Mouse (Mus musculus) liver, embryonic 14.5 days (tissue): ENCODE measurements at regions not wholly inside any gene's neighbourhood (a gene's known extent, or its start where the extent isn't known, plus 50 kb on each side); places are given as distances from the start of the nearest gene placed in this dataset.

Experiments used
- ATAC-seq: fragments of 200-750 bp; cut with Nextera tagmentation; 2 replicates; pipeline ENCODE4 v1.8.0; 2017; ENCODE audit warnings: moderate number of reproducible peaks, mild to moderate bottlenecking, moderate library complexity; ENCODE audit not compliant: insufficient read depth
- DNase-seq, 3 experiments: peaks; one replicate each; pipeline ENCODE4 v3.0.0-alpha.2; 2012 to 2013; ENCODE audit warnings: low read depth in 3 of 3, low spot score in 3 of 3
- H3K27ac ChIP-seq: fragments of 300-500 bp; sonication (generic); 2 replicates; pipeline ENCODE4 v1.5.1; 2014; ENCODE audit warnings: moderate library complexity, mild to moderate bottlenecking, control low read depth, inconsistent platforms
- H3K27me3 ChIP-seq: fragments of 300-500 bp; sonication (generic); 2 replicates; pipeline ENCODE4 v1.6.1; 2014; ENCODE audit warnings: mild to moderate bottlenecking, low read length, moderate library complexity; ENCODE audit not compliant: control insufficient read depth, insufficient read depth
- H3K36me3 ChIP-seq: fragments of 300-500 bp; sonication (generic); replicated peaks from 2 replicates; pipeline ENCODE4 v1.6.1; 2014; ENCODE audit warnings: low read depth; ENCODE audit not compliant: control insufficient read depth, insufficient read depth
- H3K4me1 ChIP-seq, 2 experiments: fragments of 200-500 bp in 1 of 2; fragments of 300-500 bp in 1 of 2; sonication (generic) in 1 of 2; replicated peaks; 2 replicates each; pipeline ENCODE4 v1.6.1; 2012 to 2014; ENCODE audit warnings: antibody characterized with exemption in 1 of 2, inconsistent platforms in 1 of 2, low read length in 1 of 2; ENCODE audit not compliant: control insufficient read depth in 2 of 2, insufficient read depth in 2 of 2
- H3K4me2 ChIP-seq: fragments of 300-500 bp; sonication (generic); 2 replicates; pipeline ENCODE4 v1.6.1; 2014; ENCODE audit warnings: low read depth, mild to moderate bottlenecking, control low read depth, moderate library complexity
- H3K4me3 ChIP-seq, 2 experiments: fragments of 200-500 bp in 1 of 2; fragments of 300-500 bp in 1 of 2; sonication (generic) in 1 of 2; 2 replicates each; pipeline ENCODE4 v1.5.1; 2012 to 2014; ENCODE audit warnings: low read depth in 2 of 2, low read length in 2 of 2, mild to moderate bottlenecking in 2 of 2, control low read depth in 1 of 2, inconsistent platforms in 1 of 2, moderate library complexity in 1 of 2; ENCODE audit not compliant: insufficient read depth in 1 of 2
- H3K9ac ChIP-seq: fragments of 300-500 bp; sonication (generic); replicated peaks from 2 replicates; pipeline ENCODE4 v1.6.1; 2014; ENCODE audit warnings: mild to moderate bottlenecking, control low read depth, moderate library complexity
- H3K9me3 ChIP-seq: fragments of 300-500 bp; sonication (generic); 2 replicates; pipeline ENCODE4 v1.6.1; 2016; ENCODE audit warnings: low read length, mixed read lengths; ENCODE audit not compliant: control insufficient read depth
- CTCF ChIP-seq: IDR thresholded peaks from 2 replicates; pipeline ENCODE4 v1.5.1; 2016; ENCODE audit warnings: antibody characterized with exemption, low read depth, control low read depth
- EP300 ChIP-seq: IDR thresholded peaks from 2 replicates; pipeline ENCODE4 v1.6.1; 2016; ENCODE audit warnings: antibody characterized with exemption, low read depth
- WGBS: fragments of 180-500 bp; shearing (Covaris S2); extraction: QIAGEN DNeasy Blood & Tissue Kit; methylation state at CpG from one replicate; pipeline ENCODE4 v1.1.7; 2014; ENCODE audit not compliant: insufficient replicate concordance; 5-methylcytosine and 5-hydroxymethylcytosine counted together

DNA sequence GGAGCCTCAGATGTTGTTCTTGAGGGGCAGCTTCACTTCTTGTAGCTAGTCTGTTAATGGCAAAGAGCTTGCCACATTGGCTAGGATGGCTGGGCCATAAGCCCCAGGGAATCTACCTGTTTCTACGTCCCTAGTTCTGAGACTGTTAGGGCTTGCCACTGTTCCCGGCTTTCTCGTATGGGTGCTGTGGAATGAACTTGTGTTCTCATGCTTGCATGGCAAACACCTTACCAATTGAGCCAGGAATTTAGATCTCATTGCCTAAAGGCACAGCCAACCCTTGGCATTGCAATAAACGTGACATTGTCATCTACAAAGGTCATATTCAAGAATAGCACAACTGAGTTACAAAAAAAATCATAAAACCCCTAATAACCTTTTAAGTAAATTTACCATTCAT, 489.8 kb downstream of the Ccdc171 start:
- no peak for TF ChIP-seq CTCF

GRCm38 (mm10) chr4:84015552-84016169, 490.3 kb downstream of the Ccdc171 start:
- no peak overlapping the region for H3K27ac ChIP-seq

More for the DNA sequence above, 489.8 kb downstream of the Ccdc171 start:
- no peak for ATAC-seq
- WGBS = 63% methylated on average over 4 of the region's 4 CpGs
- no peak overlapping the region for H3K9ac ChIP-seq
- no peak overlapping the region for H3K4me2 ChIP-seq
- H3K36me3 ChIP-seq = no peaks in the 10 kb centered on the region
- H3K9me3 ChIP-seq = no peaks in the 10 kb centered on the region
- no peak overlapping the region for H3K27ac ChIP-seq
- no peaks in the 10 kb centered on the region for H3K27me3 ChIP-seq
- H3K4me1 ChIP-seq = no peaks in the 10 kb centered on the region
- H3K4me3 ChIP-seq = no peak overlapping the region
- no peak for DNase-seq

DNA sequence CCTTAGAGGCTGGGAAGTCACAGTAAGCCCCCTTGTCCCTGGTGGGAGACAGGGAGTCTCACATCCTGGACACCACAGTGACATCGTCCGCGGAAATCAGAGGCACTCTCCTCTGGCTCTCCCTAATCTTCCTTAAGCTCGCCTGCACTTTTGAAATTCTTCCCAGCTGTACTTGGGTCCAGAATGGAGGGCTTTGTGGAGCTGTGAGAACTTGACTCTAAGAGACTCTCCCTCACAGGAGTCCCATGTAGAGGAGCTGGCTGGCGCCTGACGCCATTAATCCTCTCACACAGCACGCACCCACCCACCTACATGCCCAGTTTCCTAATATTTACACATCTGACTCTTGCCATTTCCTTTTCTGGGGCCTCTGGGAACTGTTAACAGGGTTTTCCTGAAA, 492.8 kb downstream of the Ccdc171 start:
- H3K4me2 ChIP-seq = no peak overlapping the region
- H3K9ac ChIP-seq = no peak overlapping the region
- ATAC-seq = no peak
- TF ChIP-seq EP300 (no peak), CTCF (no peak)
- no peaks in the 10 kb centered on the region for H3K4me1 ChIP-seq
- no peaks in the 10 kb centered on the region for H3K27me3 ChIP-seq
- no peak overlapping the region for H3K4me3 ChIP-seq
- H3K9me3 ChIP-seq = no peaks in the 10 kb centered on the region
- H3K27ac ChIP-seq = no peak overlapping the region
- WGBS = 60% methylated on average over 7 of the region's 7 CpGs
- no peaks in the 10 kb centered on the region for H3K36me3 ChIP-seq
- DNase-seq = no peak

More at GRCm38 (mm10) chr4:84015552-84016169, 490.3 kb downstream of the Ccdc171 start:
- no peak for TF ChIP-seq CTCF
- no peak for TF ChIP-seq EP300
- ATAC-seq (no peak), DNase-seq (no peak)
- H3K4me3 ChIP-seq = no peak overlapping the region
- WGBS = 53% methylated on average over 8 of the region's 8 CpGs
- no peaks in the 10 kb centered on the region for H3K27me3 ChIP-seq
- no peaks in the 10 kb centered on the region for H3K4me1 ChIP-seq
- H3K36me3 ChIP-seq = no peaks in the 10 kb centered on the region
- no peaks in the 10 kb centered on the region for H3K9me3 ChIP-seq
- H3K4me2 ChIP-seq = no peak overlapping the region
- H3K9ac ChIP-seq = no peak overlapping the region

GRCm38 (mm10) chr4:84018774-84019173, 493.4 kb downstream of the Ccdc171 start:
- H3K9ac ChIP-seq = no peak overlapping the region
- DNase-seq (no peak), ATAC-seq (no peak)
- no peak overlapping the region for H3K4me3 ChIP-seq
- no peak for TF ChIP-seq EP300
- TF ChIP-seq CTCF = no peak
- 67% methylated on average over 7 of the region's 7 CpGs for WGBS
- H3K36me3 ChIP-seq = no peaks in the 10 kb centered on the region
- H3K27ac ChIP-seq = no peak overlapping the region
- H3K4me1 ChIP-seq = no peaks in the 10 kb centered on the region
- no peaks in the 10 kb centered on the region for H3K27me3 ChIP-seq
- H3K9me3 ChIP-seq = no peaks in the 10 kb centered on the region
- H3K4me2 ChIP-seq = no peak overlapping the region

DNA sequence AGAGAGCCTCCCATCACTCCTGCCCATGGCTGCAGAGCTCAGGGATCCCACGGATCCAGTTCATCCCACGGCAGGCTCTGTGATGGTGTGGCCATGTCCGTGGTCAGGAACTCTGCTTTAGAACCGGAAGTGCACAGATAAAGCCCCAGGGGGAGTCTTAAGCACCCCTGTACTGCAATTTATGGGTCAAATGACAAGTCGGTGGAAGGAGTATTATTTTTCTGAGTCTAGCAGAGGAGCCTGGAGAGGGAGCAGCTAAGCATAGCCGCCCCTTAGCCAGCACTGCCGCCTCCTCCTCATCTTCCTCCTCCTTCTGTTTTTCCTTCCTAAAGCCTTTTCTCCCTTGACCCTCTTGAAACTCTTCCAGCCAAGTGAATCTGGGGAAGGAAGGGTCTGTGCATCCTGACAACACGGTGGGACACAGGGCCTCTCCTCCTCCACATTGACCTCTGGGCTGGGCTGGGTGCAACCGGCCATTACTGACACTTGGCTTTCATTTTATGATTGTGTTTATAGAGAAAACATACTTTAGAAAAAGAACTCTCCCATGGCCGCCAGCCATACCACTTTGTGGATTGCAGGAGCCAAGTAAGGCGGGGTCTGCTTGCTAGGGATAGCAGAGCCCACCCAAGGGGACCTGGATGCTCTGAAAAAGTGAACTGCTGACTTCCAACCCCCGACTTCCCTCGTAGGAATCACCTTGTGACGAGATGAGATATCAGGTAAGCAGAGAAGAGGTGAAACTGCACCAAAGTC, 494.3 kb downstream of the Ccdc171 start:
- Histone ChIP-seq H3K36me3 (no peaks in the 10 kb centered on the region), H3K4me3 (no peak overlapping the region), H3K27me3 (no peaks in the 10 kb centered on the region), H3K9me3 (no peaks in the 10 kb centered on the region), H3K27ac (no peak overlapping the region), H3K4me1 (no peaks in the 10 kb centered on the region), H3K4me2 (no peak overlapping the region), H3K9ac (no peak overlapping the region)
- TF ChIP-seq EP300 (no peak), CTCF (no peak)
- WGBS = 50% methylated on average over 14 of the region's 14 CpGs
- DNase-seq (no peak), ATAC-seq (no peak)
